Mouse (Mus musculus): Measurements from ENCODE around the gene Mospd2.

GRCm38 (mm10) chrX:164951858-164952576, 28.2 kb downstream of the Mospd2 start:
- TF ChIP-seq CTCF (IDR thresholded peaks at IDR 0.05; ENCODE audit: low read depth, low read length) (no peak), GATA1 (IDR thresholded peaks at IDR 0.05; ENCODE audit: borderline replicate concordance, low read length) (no peak), TAL1 (conservative IDR thresholded peaks at IDR 0.05; ENCODE audit: low read depth, low read length) (no peak), GATA2 (IDR thresholded peaks at IDR 0.05; ENCODE audit: borderline replicate concordance, low read depth, low read length) (no peak), POLR2AphosphoS5 (IDR thresholded peaks at IDR 0.05; ENCODE audit: insufficient replicate concordance, low read depth, low read length) (no peak)

All from G1E (cell line).